Mouse (Mus musculus): ENCODE results near the gene Dpyd.

DNA sequence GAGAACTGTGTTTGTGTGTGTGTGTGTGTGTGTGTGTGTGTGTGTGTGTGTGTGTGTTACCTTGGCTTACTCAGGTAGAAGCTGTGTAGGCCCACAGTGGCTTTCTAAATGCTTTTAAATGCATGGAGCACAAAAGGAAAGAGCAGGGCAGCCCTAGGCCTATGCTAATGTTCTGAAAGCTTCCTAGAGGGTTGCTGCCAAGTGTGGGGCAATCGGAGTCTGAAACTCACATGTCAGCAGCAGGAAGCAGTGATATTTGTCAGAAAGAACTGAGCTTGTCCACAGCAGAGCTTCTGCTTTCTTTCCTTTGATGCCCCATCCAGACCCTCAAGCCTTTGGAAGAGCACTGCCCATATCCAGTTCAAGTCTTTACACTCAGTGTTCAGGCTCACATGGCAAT is 4.3 kb upstream of the Dpyd start:
- TF ChIP-seq CTCF (IDR thresholded peaks at IDR 0.05; ENCODE audit: control insufficient read depth, insufficient read depth, insufficient replicate concordance, low read depth, low read length) = no peak
- no peak for TF ChIP-seq POLR2A (IDR thresholded peaks at IDR 0.05; ENCODE audit: control insufficient read depth, low read depth, low read length)

All from testis, adult 2 months (tissue).